Mouse (Mus musculus): ENCODE data around the gene Cdc42bpa. TPM values are rescaled to one million over a fixed set of nuclear protein-coding genes. Genes with fewer than 3 reads are reported as not detected.

Cdc42bpa gene
- 24.3 and 35.3 TPM in 2 replicates for polyA plus RNA-seq (2021; fragmentation: Nextera tagmentation)
- long read RNA-seq, experiment 1, partial matches to known transcripts = 68 of 90 reads
- long read RNA-seq, experiment 1, other reads (novel, unspliced or antisense) = 21 of 90 reads
- long read RNA-seq, experiment 2, partial matches to known transcripts = 35 of 97 reads
- long read RNA-seq, experiment 2, other reads (novel, unspliced or antisense) = 58 of 97 reads

GRCm38 (mm10) chr1:179959721-179960542, at the start of gene Cdc42bpa:
Cdc42bpa (plus strand) TSS chr1:179960472.

GRCm38 (mm10) chr1:180198959-180199714, 238.9 kb downstream of the Cdc42bpa start, which contains the start of gene Coq8a:
Coq8a (minus strand) TSS chr1:180199602.

Other genes starting within 250 kb of the Cdc42bpa start
- gene Kif28, start 215.2 kb upstream of the Cdc42bpa start, polyA plus RNA-seq (2021; fragmentation: Nextera tagmentation) = 0.04 and 0.06 TPM in 2 replicates
- gene Gm10518, start 157.1 kb upstream of the Cdc42bpa start, polyA plus RNA-seq (2021; fragmentation: Nextera tagmentation) = 0.25 and 0.30 TPM in 2 replicates
- gene Ahctf1, start 156.8 kb upstream of the Cdc42bpa start, polyA plus RNA-seq (2021; fragmentation: Nextera tagmentation) = 6.0 and 7.1 TPM in 2 replicates
- gene Coq8a, start 239.1 kb downstream of the Cdc42bpa start, polyA plus RNA-seq (2021; fragmentation: Nextera tagmentation) = 23.2 and 26.4 TPM in 2 replicates

All from layer of hippocampus, adult 6 months (tissue).